Mouse (Mus musculus) CH12.LX (cell line): ENCODE data around the gene Dnaja3.

Experiments used
- CTCF ChIP-seq, 2 experiments: IDR thresholded peaks in 1 of 2; conservative IDR thresholded peaks in 1 of 2; 2 replicates each; pipeline ENCODE4 v1.5.1; 2011 to 2012; ENCODE audit warnings: low read depth in 2 of 2, low read length in 2 of 2, improper control_type of control experiment in 1 of 2, inconsistent platforms in 1 of 2, mild to moderate bottlenecking in 1 of 2, moderate library complexity in 1 of 2
- E2F4 ChIP-seq: IDR thresholded peaks from 2 replicates; pipeline ENCODE4 v1.6.1; 2011; ENCODE audit warnings: low read depth, low read length, improper control_type of control experiment; ENCODE audit not compliant: insufficient replicate concordance
- POLR2A ChIP-seq: IDR thresholded peaks from 2 replicates; pipeline ENCODE4 v1.6.1; 2011; ENCODE audit warnings: low read depth, mild to moderate bottlenecking, improper control_type of control experiment, low read length
- RCOR1 ChIP-seq: conservative IDR thresholded peaks from 2 replicates; pipeline ENCODE4 v1.6.1; 2012; ENCODE audit warnings: low read depth, mild to moderate bottlenecking, inconsistent platforms, low read length, improper control_type of control experiment

DNA sequence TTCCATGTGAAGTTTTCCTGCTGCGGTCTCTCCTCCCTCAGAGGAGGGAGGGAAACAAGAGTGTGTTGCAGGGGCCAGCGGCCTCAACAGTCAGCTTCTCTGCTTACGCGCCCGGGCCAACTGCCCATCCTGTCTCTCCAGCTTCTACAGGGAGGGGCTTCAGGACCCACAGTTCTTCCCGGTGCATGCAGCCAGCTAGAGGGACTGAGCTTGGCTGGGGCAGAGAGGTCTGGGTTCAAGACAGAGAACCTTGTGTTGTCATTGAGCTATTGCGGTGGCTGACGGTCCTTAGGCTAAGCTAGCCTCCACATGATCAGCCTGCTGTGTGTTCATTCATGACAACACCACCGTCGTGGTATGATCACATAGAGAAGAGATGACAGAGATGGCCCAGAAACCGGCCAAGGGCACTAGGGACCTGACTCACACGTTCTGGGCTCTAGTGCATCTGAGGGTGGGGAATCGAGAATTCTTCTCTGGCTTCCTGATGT is 7.9 kb downstream of the Dnaja3 start:
- TF ChIP-seq E2F4 = no peak
- TF ChIP-seq CTCF (conservative IDR thresholded peaks at IDR 0.05 in 1 of 2, IDR thresholded peaks at IDR 0.05 in 1 of 2; ENCODE audit: low read depth in 2 of 2, low read length in 2 of 2) = no peak
- TF ChIP-seq RCOR1 = no peak
- no peak for TF ChIP-seq POLR2A
